In genomic region chr4:35284611-35285010, GRCm38 (mm10) we compare ENCODE assay signal across 21 mouse cellular contexts. TPM values are rescaled to one million over a fixed set of nuclear protein-coding genes. Genes with fewer than 3 reads are reported as not detected.
DNase-seq lines count a peak whose midpoint lies in the region; ATAC-seq lines count a peak whose summit lies in the region.
"Had no signal": no experiment of that assay in that cellular context is flagged by ENCODE, and none has a peak within 500 bp of the region (broad histone marks: within the 10 kb centered on the region; RNA-seq: fewer than 3 reads in every experiment).

No protein-coding gene starts in this region.

- peak; percentile 64 for ATAC-seq in forebrain, embryonic 11.5 days (replicated peaks; ENCODE audit: low FRiP score)
- ATAC-seq in hindbrain, embryonic 13.5 days (ENCODE audit: low FRiP score): peak; percentile 80
- ATAC-seq in midbrain, embryonic 16.5 days: peak; percentile 75
- ATAC-seq: liver, embryonic 12.5 days had no signal

- H3K36me3 ChIP-seq in forebrain, embryonic 11.5 days (ENCODE audit: control insufficient read depth, insufficient read depth, low read length): no peaks in the 10 kb centered on the region
- no peaks in the 10 kb centered on the region for H3K36me3 ChIP-seq in forebrain, embryonic 10.5 days (replicated peaks)
- no peaks in the 10 kb centered on the region for H3K36me3 ChIP-seq in hindbrain, embryonic 13.5 days
- H3K36me3 ChIP-seq in midbrain, embryonic 16.5 days (ENCODE audit: control insufficient read depth, insufficient read depth, low read length): no peaks in the 10 kb centered on the region
- H3K36me3 ChIP-seq: embryonic facial prominence, embryonic 13.5 days; heart, embryonic 15.5 days; liver, embryonic 12.5 days had no signal

- no peak overlapping the region for H3K4me2 ChIP-seq in forebrain, embryonic 11.5 days (ENCODE audit: low read depth, low read length, severe bottlenecking)
- H3K4me2 ChIP-seq in hindbrain, embryonic 13.5 days: no peak overlapping the region
- H3K4me2 ChIP-seq in midbrain, embryonic 16.5 days (ENCODE audit: low read length): no peak overlapping the region
- H3K4me2 ChIP-seq: embryonic facial prominence, embryonic 13.5 days; heart, embryonic 15.5 days; liver, embryonic 12.5 days; lung, embryonic 14.5 days had no signal

- no peak overlapping the region for H3K27ac ChIP-seq in forebrain, embryonic 11.5 days (ENCODE audit: low read depth, low read length)
- no peak overlapping the region for H3K27ac ChIP-seq in forebrain, embryonic 10.5 days
- H3K27ac ChIP-seq in hindbrain, embryonic 13.5 days: no peak overlapping the region
- no peak overlapping the region for H3K27ac ChIP-seq in midbrain, embryonic 16.5 days (ENCODE audit: low read length)
- H3K27ac ChIP-seq: embryonic facial prominence, embryonic 13.5 days; gastrocnemius, adult 2 months; heart, embryonic 15.5 days; left cerebral cortex, adult 2 months; liver, embryonic 12.5 days; macrophage; stomach, postnatal 0 days had no signal

- no peak overlapping the region for H3K4me3 ChIP-seq in forebrain, embryonic 11.5 days (ENCODE audit: low read depth, low read length)
- no peak overlapping the region for H3K4me3 ChIP-seq in forebrain, embryonic 10.5 days
- H3K4me3 ChIP-seq in hindbrain, embryonic 13.5 days: no peak overlapping the region
- no peak overlapping the region for H3K4me3 ChIP-seq in midbrain, embryonic 16.5 days (ENCODE audit: low read depth, low read length)
- H3K4me3 ChIP-seq: embryonic facial prominence, embryonic 13.5 days; gastrocnemius, adult 2 months; heart, embryonic 15.5 days; left cerebral cortex, adult 2 months; liver, embryonic 12.5 days had no signal

- no peaks in the 10 kb centered on the region for H3K9me3 ChIP-seq in forebrain, embryonic 11.5 days (ENCODE audit: control insufficient read depth, low read length)
- peaks cover 15% of the 10 kb centered on the region for H3K9me3 ChIP-seq in forebrain, embryonic 10.5 days
- H3K9me3 ChIP-seq in hindbrain, embryonic 13.5 days: peaks cover 11% of the 10 kb centered on the region; the same call in 1 of the 2 replicates
- H3K9me3 ChIP-seq in midbrain, embryonic 16.5 days (replicated peaks; ENCODE audit: control insufficient read depth, low read length, poor library complexity, severe bottlenecking): peaks cover 6% of the 10 kb centered on the region; the same call in 1 of the 2 replicates
- H3K9me3 ChIP-seq: embryonic facial prominence, embryonic 13.5 days; heart, embryonic 15.5 days had no signal

- no peaks in the 10 kb centered on the region for H3K4me1 ChIP-seq in forebrain, embryonic 11.5 days (replicated peaks; ENCODE audit: control insufficient read depth, insufficient read depth, low read length)
- no peaks in the 10 kb centered on the region for H3K4me1 ChIP-seq in forebrain, embryonic 10.5 days
- H3K4me1 ChIP-seq in hindbrain, embryonic 13.5 days (replicated peaks): peaks cover 3% of the 10 kb centered on the region; the same call in 1 of the 2 replicates
- H3K4me1 ChIP-seq in midbrain, embryonic 16.5 days (ENCODE audit: control insufficient read depth, insufficient read depth, low read length): no peaks in the 10 kb centered on the region
- H3K4me1 ChIP-seq: embryonic facial prominence, embryonic 13.5 days; heart, embryonic 15.5 days; liver, embryonic 12.5 days had no signal

- DNase-seq in forebrain, embryonic 11.5 days (ENCODE audit: low spot score): no peak
- DNase-seq in forebrain, embryonic 10.5 days (ENCODE audit: extremely low spot score, low spot score): no peak
- DNase-seq in brain, embryonic 18.5 days (ENCODE audit: low read depth, low spot score): peak; percentile 14
- DNase-seq in cerebellum, postnatal 4 days (ENCODE audit: low spot score in 2 of 2): no peak
- DNase-seq in cerebellum, adult 9-10 months: no peak
- DNase-seq in embryo, embryonic 11 days: no peak
- DNase-seq: cerebellum, adult 11 months; gastrocnemius, adult 2 months; heart, adult 18-20 months; kidney, adult 11 months; kidney, postnatal 10 days; lung, embryonic 14.5 days; thymus, postnatal 25 days had no signal

- no peaks in the 10 kb centered on the region for H3K27me3 ChIP-seq in forebrain, embryonic 11.5 days (ENCODE audit: control insufficient read depth, insufficient read depth, low read length)
- H3K27me3 ChIP-seq in forebrain, embryonic 10.5 days (ENCODE audit: poor library complexity, severe bottlenecking): no peaks in the 10 kb centered on the region
- no peaks in the 10 kb centered on the region for H3K27me3 ChIP-seq in hindbrain, embryonic 13.5 days
- H3K27me3 ChIP-seq in midbrain, embryonic 16.5 days (ENCODE audit: control insufficient read depth, insufficient read depth, low read depth, low read length): no peaks in the 10 kb centered on the region
- H3K27me3 ChIP-seq: embryonic facial prominence, embryonic 13.5 days; heart, embryonic 15.5 days; liver, embryonic 12.5 days had no signal

- H3K9ac ChIP-seq in forebrain, embryonic 11.5 days (ENCODE audit: low read length): no peak overlapping the region
- no peak overlapping the region for H3K9ac ChIP-seq in hindbrain, embryonic 13.5 days
- H3K9ac ChIP-seq in midbrain, embryonic 16.5 days (ENCODE audit: low read depth, low read length): no peak overlapping the region
- H3K9ac ChIP-seq: embryonic facial prominence, embryonic 13.5 days; heart, embryonic 15.5 days; liver, embryonic 12.5 days; lung, embryonic 14.5 days had no signal

RNA-seq across cellular contexts. Expression of gene C9orf72, which starts 58.6 kb away (rescaled TPM):
- polyA plus RNA-seq in forebrain, embryonic 11.5 days (2014; fragmentation: Nextera tagmentation; extraction: Ambion mirVana): 25.4 and 25.7 TPM in 2 replicates
- polyA plus RNA-seq in forebrain, embryonic 10.5 days (2016; fragmentation: Nextera tagmentation; extraction: Ambion mirVana): 14.3 and 17.1 TPM in 2 replicates
- polyA plus RNA-seq in hindbrain, embryonic 13.5 days (2015; fragmentation: Nextera tagmentation; extraction: Ambion mirVana): 41.1 and 42.3 TPM in 2 replicates
- polyA plus RNA-seq in midbrain, embryonic 16.5 days (2015; fragmentation: Nextera tagmentation; extraction: Ambion mirVana): 48.0 and 55.5 TPM in 2 replicates
